Mouse (Mus musculus): ENCODE measurements at regions not wholly inside any gene's neighbourhood (a gene's known extent, or its start where the extent isn't known, plus 50 kb on each side); places are given as distances from the start of the nearest gene placed in this dataset.

DNA sequence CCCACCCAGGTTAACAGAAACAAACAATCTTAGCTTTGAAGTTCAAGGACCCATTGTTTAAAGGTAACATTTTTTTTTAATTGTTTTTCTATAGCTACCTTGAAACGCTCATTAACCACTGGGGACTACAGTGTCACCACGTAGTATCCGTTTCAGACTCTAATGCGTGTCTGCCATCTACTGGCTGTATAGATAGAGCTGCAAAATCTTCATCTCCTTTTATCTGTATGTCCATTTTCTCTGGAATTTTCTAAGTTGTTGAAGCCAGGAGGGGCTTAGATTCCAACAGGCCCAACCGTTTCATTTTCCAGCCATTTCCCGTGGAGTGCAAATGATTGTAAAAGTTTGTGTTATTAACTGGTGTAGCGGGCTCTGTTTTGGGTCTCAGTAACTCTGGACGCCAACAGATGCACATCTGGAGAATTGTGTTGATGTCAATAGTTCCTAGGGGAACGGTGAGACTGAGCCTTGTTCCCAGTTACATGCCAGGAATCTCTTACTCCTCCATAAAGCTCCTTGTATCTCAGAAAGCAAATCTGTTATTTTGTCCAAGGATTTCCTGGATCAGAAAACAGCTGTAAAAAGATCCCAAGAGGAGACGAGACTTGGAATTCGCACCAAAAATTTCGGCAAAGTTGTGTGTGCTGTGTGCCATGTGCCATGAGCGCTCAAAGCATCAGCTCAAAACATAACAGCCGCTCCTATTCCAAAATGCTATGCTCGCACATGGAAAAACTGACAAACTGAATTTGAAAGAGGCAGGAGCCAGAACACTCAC is 158.8 kb upstream of the Phyhipl start:
- peak; percentile 82 for DNase-seq (ENCODE audit: low read depth, low spot score)

GRCm38 (mm10) chr10:70809411-70809810 is 153.6 kb upstream of the Phyhipl start:
- peak; percentile 16 for DNase-seq (ENCODE audit: low read depth, low spot score)

- peak; percentile 96 for DNase-seq (ENCODE audit: low read depth, low spot score)
These were observed 151.1 kb upstream of the Phyhipl start for GRCm38 (mm10) chr10:70806786-70807385.

GRCm38 (mm10) chr10:70800736-70801306 is 145.1 kb upstream of the Phyhipl start:
- DNase-seq (ENCODE audit: low read depth, low spot score) = peak; percentile 55

DNA sequence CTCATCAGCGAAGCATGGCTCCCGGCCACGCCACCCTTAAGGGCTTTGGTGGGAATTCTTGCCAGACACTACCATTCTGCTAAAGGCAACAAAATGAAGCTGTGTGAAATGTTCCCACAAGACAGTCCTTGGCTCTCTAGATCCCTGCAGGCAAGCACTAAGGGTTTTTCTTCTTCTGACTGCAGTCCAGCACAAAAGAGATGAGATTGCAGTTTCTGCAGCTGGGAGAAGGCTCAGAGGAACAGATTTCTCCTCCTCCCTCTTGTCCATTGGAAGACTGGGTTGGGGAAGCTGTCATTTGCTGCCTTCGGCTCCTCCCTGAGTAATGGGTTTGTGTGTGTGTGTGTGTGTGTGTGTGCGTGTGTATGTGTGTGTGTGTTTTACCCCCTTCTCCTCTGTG is 144.1 kb upstream of the Phyhipl start:
- DNase-seq (ENCODE audit: low read depth, low spot score) = peak; percentile 85

GRCm38 (mm10) chr10:70799191-70799742 is 143.5 kb upstream of the Phyhipl start:
- peak; percentile 97 for DNase-seq (ENCODE audit: low read depth, low spot score)

DNA sequence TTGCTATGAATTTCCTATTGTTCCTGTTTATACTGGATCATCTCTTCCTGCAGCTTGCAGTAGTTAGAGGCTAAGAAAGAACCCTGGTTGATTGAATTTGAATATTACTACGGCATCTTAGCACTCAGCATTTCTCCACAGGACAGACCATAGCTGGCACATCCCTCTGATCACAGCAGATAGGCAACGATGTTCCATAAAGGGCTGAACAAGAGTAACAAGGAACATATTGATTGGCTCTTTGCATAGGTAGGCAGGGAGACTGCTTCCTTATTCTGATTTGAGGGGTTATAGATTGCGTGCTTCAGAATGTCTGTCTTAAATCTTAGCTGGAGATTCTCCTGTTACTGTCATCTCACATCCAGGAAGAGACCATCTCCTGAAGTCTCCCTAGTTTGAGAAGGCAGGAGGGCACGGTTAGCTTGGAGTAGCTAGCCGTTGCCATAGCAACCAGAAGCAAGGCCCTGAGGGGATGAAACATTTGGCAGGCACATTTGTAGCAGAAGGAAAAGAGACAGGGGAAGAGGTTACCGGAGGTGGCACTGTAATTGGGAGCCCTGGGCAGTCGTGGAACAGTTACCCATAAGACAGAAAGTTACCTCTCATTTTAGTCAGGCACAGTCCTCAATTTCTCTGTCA is 133.2 kb upstream of the Phyhipl start:
- DNase-seq (ENCODE audit: low read depth, low spot score) = peak; percentile 83

- no peak for DNase-seq (ENCODE audit: low read depth, low spot score)
These were observed 125.3 kb upstream of the Phyhipl start for GRCm38 (mm10) chr10:70781036-70781435.

GRCm38 (mm10) chr10:70778596-70778995 is 122.8 kb upstream of the Phyhipl start:
- DNase-seq (ENCODE audit: low read depth, low spot score) = peak; percentile 68

DNA sequence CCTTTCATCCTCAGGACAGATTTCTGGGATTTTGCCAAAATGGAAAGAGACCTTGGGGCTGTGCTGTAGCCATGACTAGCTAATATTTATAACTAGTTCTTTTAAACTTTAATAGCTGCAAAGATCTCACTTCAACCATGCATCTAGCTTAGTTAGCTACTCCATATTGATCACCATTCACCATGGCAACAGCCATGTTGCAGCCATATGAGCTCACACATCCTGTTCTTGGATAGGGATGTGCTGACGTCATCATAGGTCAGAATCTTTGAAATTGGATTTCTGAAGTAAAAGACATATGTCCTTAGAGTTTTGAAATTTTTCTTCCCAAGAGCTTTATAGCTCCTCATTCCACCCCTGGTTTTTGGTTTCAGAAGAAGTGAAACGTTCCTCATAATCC is 118.8 kb upstream of the Phyhipl start:
- no peak for DNase-seq (ENCODE audit: low read depth, low spot score)

DNA sequence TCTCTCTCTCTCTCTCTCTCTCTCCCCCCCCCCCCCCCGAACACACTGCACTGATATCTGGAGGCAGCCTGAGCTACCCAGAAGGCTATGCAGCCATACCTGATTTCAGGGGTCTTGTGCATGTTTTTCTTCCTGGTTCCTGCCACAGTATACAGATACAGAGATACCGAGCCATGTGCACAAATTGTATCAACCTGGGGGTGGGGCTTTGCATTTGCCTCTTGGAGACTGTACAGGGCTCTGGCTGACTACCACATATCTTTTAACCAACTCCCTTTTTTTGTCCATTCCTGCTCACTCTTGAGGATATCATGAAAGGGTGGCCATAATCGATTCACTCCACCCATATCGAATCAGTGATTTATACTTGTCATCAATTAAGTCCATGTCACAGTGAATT is 118.4 kb upstream of the Phyhipl start:
- no peak for DNase-seq (ENCODE audit: low read depth, low spot score)

- peak; percentile 41 for DNase-seq (ENCODE audit: low read depth, low spot score)
These were observed 111.7 kb upstream of the Phyhipl start for GRCm38 (mm10) chr10:70767461-70767860.

- no peak for DNase-seq (ENCODE audit: low read depth, low spot score)
These were observed 111.1 kb upstream of the Phyhipl start for GRCm38 (mm10) chr10:70766869-70767268.

GRCm38 (mm10) chr10:70766450-70766849 is 110.7 kb upstream of the Phyhipl start:
- DNase-seq (ENCODE audit: low read depth, low spot score) = peak; percentile 92

DNA sequence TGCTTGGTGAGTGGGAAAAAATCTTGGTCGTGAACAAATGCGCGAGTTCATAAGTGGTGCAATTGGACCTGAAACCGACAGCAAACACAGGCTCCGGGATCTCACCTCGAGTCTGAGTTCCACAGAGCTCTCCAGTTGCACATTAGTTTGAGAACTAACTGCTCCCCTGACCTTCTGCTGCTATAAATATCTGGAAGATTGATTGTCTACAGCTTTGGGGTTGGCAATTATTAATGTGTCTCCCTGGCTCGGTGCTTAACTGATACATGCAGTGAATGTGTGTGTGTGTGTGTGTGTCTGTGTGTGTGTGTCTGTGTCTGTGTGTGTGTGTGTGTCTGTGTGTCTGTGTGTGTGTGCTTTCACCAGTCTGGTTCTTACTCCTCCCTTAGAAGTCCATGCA is 107.4 kb upstream of the Phyhipl start:
- no peak for DNase-seq (ENCODE audit: low read depth, low spot score)

- no peak for DNase-seq (ENCODE audit: low read depth, low spot score)
These were observed 103.9 kb upstream of the Phyhipl start for GRCm38 (mm10) chr10:70759686-70760085.

- no peak for DNase-seq (ENCODE audit: low read depth, low spot score)
These were observed 96.0 kb upstream of the Phyhipl start for GRCm38 (mm10) chr10:70751771-70752170.

GRCm38 (mm10) chr10:70750356-70751145 is 94.8 kb upstream of the Phyhipl start:
- DNase-seq (ENCODE audit: low read depth, low spot score) = peak; percentile 61

DNA sequence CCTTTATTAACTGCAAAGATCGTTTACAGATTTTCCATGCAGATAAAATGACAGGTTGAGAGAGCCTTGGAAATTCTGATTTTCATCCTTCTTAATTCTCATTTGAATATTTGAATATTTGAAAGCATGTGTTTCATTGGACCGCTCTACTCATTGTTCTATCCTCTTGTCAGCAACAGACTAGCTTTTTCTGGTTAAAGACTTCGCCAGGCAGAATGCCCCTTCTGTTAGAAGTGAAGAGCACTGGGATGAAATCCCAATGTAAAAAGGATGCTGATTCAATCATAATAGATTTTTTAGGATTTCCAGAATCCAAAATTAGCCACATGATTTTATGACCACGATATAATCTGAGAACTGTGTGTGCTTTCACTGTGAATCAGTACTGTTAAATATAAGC is 90.8 kb upstream of the Phyhipl start:
- peak; percentile 64 for DNase-seq (ENCODE audit: low read depth, low spot score)

- DNase-seq (ENCODE audit: low read depth, low spot score) = no peak
These were observed 86.1 kb upstream of the Phyhipl start for GRCm38 (mm10) chr10:70741909-70742308.

DNA sequence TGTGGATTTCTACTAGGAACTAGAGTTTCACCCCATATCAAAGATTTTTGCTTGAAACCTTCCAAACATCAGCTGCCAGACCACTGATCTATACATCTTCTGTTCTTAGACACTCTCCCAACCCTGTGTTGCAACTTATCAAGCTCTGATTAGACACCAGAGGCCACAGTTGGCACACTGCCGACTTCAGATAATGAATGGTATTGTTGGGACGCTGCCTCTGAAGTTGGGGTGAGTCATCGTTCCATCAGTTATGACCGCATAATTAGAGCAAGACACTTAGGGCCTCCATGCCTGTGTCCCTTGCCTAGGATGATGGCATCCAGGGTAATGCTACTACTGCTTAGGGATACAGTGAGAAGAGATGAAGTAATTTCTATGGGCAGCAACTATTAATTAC is 84.3 kb upstream of the Phyhipl start:
- DNase-seq (ENCODE audit: low read depth, low spot score) = peak; percentile 91

Data from brain, adult 2 months (tissue).